Mouse (Mus musculus): Measurements from ENCODE around the gene Hs6st3.

Hs6st3 gene

DNA sequence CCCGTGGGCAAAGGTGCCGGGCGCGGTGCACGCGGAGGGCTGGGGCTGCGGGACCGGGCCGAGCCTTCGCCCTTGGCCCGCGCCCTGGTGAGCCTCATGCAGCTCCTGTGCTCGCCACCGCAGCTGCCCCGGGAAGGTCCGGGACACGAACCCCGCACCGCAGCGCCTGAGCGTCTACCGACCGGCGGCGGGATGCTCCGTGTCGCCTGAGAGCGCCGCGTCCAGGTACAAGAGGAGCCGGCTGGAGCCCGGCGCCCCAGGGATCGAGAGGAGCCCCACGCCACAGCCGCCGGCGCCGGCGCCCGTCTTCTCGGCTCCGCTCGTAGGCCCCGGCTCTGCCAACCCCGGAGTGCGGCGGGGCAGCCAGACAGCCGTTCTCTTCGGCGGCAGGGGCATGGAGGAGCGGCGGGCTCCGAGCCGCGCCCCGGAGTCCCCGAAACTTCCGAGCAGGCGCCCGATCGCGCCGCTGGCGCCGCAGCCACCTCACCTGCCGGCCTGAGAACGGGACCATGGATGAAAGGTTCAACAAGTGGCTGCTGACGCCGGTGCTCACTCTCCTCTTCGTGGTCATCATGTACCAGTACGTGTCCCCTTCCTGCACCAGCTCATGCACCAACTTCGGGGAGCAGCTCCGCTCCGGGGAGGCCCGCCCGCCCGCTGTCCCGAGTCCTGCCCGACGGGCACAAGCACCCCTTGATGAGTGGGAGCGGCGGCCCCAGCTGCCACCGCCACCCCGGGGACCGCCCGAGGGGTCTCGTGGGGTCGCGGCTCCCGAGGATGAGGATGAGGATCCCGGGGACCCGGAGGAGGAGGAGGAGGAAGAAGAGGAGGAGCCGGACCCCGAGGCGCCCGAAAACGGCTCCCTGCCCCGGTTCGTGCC lies at the start of gene Hs6st3:
Gene Hs6st3, plus strand, starts transcription at position 436 of the 880 bp plus-strand sequence.
- peak; percentile 81 for DNase-seq

DNA sequence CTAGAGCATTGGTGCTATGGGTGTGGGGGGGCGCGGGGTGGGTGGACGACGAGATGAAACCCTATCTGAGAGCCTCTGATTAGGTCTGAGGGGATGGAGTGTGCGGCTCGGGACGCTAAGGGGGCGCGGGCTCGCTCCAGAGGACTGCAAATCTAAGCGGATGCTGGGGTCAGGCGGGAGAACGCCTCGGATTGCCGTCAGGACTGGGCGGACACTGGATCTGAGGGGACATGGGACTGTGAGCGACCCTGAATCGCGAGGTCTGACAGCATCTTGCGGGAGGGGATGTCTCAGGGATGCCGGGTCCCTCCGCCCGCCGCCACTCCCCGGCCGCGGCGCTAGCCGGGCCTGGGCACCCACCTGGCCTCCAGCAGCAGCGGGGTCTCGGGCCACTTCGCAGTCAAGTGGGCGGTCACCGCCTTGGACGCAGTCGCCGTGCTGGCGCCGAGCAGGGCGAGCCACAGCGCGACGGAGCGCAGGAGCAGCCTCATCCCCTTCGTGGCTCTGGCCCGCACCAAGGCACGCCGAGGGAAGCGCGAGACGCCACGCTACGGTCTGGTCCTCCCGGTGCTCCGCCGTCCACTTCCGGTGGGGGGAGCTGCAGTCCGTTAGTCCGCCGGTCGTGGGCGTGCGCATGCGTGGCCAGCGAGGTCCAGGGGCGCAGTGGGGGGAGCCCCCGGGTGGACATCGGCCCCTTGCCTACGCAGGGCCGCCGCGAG lies 39.1 kb upstream of the Hs6st3 start, which contains the start of gene Uggt2:
Gene Uggt2, minus strand, starts transcription at position 580 of the 719 bp plus-strand sequence.
- peak; percentile 98 for DNase-seq

DNA sequence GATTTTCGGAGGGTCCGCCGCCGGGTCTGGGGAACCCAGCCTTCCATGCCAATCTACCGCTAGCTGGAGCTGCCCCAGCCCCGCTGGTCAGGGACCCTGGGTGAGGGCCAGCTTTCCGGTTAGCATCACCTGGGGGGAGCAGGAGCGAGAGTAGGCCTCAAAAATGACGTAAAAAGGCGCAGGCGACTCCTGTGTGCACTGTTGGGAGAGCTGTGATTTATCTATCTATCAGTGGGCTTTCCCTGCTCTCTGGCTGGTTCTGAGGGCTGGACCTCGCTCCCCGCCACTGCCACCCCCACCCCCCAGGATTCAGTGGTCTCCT lies 38.6 kb upstream of the Hs6st3 start:
- DNase-seq: no peak

DNA sequence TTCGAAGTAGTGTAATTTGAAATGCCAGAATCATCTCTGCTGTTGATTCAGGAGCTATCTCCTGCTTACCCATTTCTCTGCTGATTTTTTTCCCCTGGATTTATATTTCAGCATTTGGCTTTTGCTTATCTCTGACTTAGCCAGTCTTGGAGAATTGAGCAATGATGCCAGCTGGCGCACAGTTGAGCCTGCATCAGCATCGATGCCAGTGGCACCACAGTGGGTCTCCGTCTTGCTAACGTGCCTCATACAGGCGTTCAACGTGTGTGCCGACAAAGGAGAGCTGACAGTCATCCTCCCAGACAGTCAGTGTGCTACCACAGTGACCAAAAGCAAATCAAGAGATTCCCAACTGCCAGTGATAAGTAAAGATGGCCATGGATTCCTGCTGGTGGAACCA lies 30.6 kb upstream of the Hs6st3 start:
- DNase-seq: no peak

DNA sequence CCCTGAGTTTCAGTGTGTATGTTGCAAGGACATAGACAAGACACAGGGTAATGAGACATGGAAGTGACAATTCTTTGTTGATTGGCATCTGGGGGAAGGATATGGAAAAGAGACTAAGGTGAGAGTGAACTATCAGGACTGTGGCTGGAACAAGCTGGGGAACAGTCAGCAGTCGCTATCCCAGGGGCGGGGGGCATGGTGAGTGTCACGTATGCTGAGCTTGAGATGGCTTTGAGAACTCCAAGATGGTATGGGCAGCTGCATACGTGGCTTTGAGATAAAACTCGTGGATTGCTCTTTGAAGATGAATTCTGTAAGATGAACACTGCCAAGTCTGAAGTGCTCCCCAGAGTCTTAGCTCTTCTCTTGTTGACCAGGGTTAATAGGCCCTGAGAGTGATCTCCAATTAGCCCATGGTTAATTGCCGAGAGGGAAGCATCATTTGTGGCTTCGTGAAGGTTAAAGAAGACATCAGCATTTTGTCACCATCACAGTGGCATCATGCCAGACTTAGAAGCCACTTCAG lies 29.3 kb upstream of the Hs6st3 start:
- no peak for DNase-seq

- DNase-seq: no peak
Measured at GRCm38 (mm10) chr14:119109776-119110218, 28.3 kb upstream of the Hs6st3 start.

DNA sequence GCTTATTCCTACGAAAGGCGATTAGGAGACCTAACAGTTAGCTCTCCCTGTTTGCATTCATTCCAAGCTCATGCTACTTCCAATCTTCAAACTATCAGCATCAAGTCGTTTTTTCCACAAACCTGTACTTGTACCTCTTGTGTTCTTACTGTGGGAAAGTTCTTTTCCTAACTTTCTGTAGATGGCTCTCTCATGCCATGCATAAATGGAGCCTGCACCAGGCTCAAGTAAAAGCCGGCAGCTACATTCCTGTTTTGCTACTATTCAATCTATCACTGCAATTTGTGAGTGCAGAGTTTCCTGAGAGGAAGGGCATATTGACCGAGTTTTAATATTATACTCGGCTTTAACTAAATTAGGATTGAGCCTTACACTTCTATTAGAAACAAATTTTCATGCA lies 25.6 kb upstream of the Hs6st3 start:
- no peak for DNase-seq

- peak; percentile 41 for DNase-seq
Measured at GRCm38 (mm10) chr14:119123582-119123981, 14.6 kb upstream of the Hs6st3 start.

- peak; percentile 61 for DNase-seq
Measured at GRCm38 (mm10) chr14:119124061-119124460, 14.1 kb upstream of the Hs6st3 start.

GRCm38 (mm10) chr14:119125840-119126239 lies 12.3 kb upstream of the Hs6st3 start:
- no peak for DNase-seq

DNA sequence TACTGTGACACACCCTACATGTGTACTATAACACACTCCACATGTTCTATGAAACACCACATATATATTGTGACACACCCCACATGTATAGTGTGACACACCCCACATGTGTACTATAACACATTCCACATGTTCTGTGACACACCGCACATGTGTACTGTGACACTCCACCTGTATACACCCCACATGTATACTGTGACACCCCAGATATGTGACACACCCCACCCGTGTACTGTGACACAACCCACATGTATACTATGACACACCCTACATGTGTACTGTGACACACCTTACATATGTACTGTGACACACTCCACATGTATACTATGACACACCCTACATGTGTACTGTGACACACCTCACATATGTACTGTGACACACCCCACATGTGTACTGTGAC lies 10.8 kb upstream of the Hs6st3 start:
- DNase-seq: no peak

DNA sequence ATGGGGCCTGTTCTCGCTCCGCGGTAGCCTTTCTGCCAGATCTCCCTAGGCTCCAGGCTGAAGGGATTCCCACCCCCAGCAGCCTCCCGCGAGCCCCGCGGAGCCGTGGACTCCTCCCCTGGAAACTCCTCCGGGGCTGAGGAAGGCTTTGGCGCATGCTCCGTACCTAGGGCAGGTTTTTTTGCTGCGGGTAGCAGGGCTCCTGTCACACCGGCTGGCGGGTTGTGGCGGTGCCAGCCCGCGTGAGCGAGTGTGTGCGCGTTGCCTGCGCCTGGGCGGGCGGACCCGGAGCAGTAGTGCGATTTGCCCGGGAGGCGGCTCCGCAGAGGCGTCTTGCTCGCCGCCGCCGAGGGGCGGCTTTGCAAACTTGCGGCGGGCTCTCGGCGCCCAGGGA lies 632 bp upstream of the Hs6st3 start:
- DNase-seq: peak; percentile 83

DNA sequence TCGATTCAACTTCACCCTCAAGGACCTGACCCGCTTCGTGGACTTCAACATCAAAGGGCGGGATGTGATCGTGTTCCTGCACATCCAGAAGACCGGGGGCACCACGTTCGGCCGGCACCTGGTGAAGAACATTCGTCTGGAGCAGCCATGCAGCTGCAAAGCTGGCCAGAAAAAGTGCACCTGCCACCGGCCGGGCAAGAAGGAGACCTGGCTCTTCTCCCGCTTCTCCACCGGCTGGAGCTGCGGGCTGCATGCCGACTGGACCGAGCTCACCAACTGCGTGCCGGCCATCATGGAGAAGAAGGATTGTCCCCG lies 602 bp downstream of the Hs6st3 start:
- DNase-seq: no peak

DNA sequence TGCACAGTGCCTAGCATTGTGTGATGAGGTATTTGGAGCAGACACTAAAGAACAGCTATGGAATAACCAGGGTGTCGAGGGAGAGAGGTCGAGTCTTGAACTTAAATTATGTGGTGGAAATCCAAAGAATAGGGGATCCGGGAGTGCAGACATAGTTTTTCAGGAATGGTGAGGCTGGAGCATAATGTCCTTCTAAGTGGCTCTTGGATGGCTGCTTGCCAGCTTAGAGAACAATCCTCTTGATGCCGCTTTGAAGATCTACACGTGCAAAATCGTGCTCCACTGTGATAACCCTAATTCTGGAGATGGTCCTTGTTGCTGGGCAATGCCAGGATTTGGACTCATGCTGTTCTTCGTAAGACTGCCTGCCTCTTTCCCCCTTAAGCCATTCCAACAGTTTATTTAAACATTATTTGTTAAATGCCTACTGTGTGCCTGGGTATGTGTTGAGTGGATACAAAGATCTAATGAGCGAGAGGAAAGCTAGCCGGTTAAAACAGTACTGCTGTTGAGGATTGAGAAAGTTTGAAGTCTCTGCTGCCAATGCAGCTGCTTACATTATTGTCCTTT lies 1.3 kb downstream of the Hs6st3 start:
- DNase-seq: peak; percentile 65

- DNase-seq: peak; percentile 56
Measured at GRCm38 (mm10) chr14:119153088-119153487, 14.9 kb downstream of the Hs6st3 start.

GRCm38 (mm10) chr14:119193905-119194304 lies 55.8 kb downstream of the Hs6st3 start:
- no peak for DNase-seq

DNA sequence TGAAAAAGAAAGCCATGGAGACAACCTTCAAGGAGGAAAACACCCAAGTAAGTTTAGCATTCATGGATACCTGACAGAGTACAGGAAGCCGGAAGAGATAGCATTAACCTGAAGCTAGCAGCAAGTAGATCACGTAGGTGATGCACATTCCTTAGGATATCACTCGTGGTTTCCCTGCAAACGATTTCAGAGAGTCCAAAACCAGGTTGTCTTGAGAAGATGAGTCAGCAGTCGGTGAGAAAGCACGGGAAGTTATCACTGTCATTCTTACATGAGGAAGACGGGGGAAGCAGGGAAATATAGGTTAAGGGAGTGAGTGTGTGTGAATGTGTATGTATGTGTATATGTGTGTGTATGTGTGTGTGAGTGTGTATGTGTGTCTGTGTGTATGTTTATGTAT lies 65.4 kb downstream of the Hs6st3 start:
- no peak for DNase-seq

GRCm38 (mm10) chr14:119215576-119216309 lies 77.6 kb downstream of the Hs6st3 start:
- DNase-seq: peak; percentile 91

DNA sequence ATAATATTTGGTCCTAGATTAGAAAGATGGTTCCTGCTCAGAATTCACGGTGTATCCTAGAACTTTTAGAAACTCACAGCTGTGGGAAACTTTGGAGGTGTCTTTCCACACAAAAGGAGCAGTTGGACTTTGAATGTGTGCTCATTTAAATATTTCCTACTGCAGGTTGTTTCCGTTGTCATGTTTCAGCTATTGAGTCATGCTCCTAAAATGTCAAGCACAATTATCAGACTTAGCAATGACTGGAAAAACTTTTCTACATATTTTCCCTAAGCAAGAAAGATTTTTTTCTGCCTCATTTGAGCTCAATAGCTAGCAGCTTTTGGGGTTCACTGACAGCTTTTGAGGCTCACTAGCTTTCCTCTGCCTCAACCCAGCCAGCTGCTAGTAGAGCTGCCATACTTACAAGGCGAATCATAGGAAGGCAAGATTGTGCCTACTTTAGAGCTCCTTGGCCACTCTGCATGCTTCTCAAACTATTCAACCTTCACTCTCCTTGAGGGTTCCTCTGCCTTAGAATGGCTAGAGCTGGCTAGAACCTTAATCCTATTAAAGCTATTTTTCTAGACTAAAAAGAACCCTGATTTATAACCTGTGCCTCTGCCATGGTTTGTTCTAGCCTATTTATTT lies 89.7 kb downstream of the Hs6st3 start:
- no peak for DNase-seq

GRCm38 (mm10) chr14:119233598-119233997 lies 95.5 kb downstream of the Hs6st3 start:
- DNase-seq: no peak

- DNase-seq: no peak
Measured at GRCm38 (mm10) chr14:119247131-119247530, 109.0 kb downstream of the Hs6st3 start.

DNA sequence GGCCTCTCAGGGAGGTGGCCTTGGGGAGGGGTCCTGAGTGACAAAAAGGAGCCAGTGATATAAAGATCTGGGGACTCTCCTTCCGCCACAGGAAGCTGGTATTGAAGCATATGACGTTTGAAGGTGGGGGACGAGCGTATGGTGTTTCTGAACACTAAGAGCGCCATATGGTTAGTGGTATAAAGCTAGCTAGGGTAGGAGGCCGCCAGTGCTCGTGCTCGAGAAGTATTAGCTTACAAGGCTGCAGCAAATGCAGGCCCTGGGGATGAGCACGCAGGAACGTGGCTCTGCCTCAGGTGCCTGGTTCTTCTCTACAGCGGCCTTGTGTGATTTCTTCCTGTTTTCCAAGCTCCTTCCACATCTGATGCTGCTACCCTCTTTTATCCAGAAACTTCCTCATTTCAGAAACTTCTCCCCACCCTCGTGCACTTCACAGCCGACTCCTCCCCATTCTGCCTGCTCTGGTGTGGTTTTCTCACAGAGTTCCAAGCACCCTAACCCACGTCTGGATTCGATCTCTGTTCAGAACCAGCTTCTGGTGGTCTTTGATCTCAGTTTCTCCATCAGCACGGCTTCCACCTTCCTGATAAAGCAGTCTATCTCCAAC lies 110.0 kb downstream of the Hs6st3 start:
- DNase-seq: no peak

All from heart, adult 11 months (tissue).